Mouse (Mus musculus) right cerebral cortex, postnatal 14 days (tissue): ENCODE results near the gene Rnf224.
A peak's percentile ranks its signal among the peaks of the same experiment; 100 is the strongest.
"Not testable (repeated sequence)": the region's sequence is repeated elsewhere in the genome, so short reads cannot be mapped to it uniquely, and the experiment has no call there.

Experiments used
- DNase-seq: peaks from one replicate; pipeline ENCODE4 v3.0.0; 2022

Rnf224 gene

DNA sequence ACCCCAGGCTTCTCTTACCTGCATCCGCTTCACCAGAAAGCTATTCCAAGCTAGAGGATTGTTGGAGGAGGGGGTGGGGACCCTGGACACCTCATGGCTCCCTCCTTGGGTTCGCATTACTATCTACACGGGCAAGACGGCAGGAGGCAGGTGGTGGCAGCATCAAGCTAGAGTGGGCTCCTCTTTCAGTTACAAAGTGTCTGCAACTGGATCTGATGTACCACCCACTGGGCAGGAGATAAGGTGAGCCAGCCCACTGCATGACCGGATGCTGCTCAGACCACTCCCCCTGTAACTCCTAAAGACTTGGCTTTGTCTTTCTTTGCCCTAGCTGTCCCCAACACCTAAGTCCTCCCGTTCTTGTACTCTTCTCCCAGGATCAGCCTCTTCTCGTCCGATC, at the start of gene Rnf224:
Gene Rnf224, minus strand, starts transcription at position 174 of the 400 bp plus-strand sequence.
- no peak for DNase-seq

DNA sequence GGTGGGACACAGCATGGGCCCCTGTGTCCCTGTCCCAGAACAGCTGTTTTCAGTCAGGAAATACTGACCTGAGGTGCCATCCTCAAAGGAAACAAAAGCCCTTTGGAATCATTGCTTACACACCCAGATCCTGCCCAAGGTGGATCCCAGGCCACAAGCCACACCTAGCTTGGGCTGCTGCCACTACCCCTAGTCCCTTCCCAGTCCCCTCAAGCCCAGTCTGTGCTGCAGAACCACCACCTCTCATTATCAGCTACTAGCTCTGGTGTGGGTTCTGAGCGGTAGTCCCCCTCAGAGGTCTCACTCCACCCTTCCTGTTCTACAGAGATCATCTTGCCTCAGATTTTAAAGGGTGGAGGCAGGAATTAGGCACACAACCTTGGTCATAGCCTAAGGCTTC, 49.7 kb upstream of the Rnf224 start:
- DNase-seq: no peak

DNA sequence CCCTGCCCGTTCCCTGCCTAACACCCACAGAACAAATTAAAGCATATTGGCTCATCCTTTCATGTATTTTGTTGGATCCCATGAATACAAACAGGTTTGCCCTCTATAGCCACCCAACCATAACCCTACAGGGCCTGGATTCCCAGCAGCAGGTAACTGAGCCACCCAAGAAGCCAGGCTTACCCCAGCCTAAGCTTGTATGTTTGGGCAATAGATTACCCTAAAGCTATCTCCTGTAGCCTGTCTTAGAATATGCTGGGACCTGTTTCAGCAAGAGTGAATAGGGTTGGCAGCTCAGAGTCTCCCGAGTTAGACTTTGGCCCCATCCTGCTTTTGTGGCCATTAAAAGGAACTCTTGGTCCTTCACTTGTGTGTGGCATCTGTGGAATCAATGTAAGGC, 49.0 kb upstream of the Rnf224 start:
- no peak for DNase-seq

DNA sequence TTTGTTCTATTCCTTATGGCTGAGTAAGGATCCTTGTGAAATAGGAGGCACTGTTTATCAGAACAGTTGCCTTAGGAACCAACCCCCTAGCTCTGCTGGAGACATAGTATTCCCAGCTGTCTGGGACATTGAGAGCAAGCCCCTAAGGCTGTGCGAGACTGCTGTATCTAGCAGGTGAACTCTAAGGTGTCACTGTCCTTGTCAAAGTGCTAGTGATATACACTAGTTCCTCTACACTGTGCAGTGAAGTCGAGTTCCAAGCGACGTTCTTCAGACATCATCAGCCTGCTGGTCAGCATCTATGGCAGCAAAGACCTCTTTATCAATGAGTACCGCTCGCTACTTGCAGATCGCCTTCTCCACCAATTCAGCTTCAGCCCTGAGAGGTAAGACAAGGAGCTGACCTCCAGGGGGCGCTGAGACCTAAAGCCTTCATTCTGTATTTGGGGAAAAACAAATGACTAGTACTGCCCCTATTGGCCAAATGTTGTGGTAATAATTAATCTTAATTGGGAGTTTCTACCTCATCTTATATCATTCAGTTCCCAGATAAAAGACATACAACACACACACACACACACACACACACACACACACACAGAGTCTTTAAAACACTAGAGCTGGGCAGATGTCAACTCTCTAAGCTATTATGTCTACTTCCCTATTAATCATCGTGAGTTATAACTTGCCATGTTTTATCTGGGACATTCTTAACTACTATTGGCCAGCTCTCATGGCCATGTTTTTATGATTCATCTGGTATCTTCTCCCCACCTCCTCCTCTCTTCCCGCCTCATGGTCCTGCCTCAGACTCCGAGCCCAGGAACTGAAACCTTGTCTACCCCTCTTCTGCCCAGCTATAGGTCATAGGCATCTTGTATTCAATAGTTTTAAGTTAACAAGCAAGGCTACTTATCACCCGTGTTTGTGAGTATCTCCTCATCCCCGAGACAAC, 42.6 kb upstream of the Rnf224 start:
- DNase-seq: peak; percentile 87

DNA sequence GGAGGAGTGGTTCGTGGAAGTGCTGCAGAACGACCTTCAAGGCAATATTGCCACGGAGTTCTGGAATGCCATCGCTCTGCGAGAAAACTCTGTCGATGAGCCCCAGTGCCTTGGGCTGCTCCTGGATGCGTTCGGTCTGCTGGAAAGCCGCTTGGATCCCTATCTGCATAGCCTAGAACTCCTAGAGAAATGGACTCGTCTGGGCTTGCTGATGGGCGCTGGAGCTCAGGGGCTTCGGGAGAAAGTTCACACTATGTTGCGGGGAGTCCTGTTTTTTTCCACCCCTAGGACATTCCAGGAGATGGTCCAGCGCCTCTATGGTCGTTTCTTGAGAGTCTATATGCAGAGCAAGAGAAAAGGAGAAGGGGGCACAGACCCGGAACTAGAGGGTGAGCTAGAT, 36.4 kb upstream of the Rnf224 start:
- DNase-seq: no peak

DNA sequence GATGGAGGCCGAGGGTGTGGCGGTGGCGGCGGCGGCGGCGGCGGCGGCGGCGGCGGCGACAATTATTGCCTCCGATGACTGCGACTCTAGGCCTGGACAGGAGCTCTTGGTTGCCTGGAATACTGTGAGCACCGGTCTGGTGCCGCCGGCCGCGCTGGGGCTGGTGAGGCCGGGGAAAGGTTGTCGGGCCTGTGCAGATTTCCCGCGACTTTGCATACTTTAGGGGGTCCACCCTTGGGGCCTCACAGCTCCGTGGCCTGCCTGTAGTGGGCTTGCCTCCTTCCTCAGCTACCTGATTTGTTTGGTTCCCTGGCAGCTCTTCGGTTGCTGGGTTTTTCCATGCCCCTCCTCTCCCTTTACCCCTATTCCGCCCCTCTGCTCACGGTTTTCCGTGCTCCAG, 35.9 kb upstream of the Rnf224 start:
- DNase-seq: no peak

DNA sequence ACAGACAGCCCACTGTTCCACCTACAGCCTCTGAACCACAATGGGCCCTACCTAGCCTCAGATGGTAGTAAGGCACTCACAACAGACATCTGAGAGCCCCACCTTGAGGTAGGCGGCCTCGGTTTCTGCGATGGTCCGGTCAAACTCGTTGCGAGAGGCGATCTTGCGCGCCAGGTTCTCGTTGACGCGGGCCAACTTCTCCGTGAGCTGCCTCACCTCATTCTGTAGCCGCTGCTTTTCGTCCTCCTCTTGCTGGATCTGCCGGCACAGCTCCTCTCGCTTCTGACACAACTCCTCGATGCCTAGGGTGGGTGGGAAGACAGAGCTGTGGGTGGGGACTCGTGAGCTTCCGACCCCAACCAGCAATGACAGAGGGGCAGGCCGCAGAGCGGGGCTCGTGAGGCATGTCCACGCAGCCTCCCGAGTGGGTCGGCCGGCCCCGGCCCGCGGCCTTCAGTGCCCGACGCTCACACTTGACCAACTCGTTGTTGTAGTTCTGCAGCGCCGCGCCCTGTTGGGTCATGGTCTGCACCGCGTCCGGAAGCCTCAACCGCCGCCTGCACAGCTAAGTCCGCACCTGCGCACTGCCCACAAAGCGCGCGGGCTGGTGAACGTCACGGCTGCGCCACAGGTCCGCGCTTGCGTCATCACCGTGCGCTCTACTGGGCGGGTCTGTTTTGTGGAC, 35.4 kb upstream of the Rnf224 start, which contains the start of the genes Ssna1 and Anapc2:
Gene Ssna1, minus strand, starts transcription at position 612 of the 685 bp plus-strand sequence.
Gene Anapc2, plus strand, starts transcription at position 652 of the 685 bp plus-strand sequence.
- DNase-seq: peak; percentile 97

DNA sequence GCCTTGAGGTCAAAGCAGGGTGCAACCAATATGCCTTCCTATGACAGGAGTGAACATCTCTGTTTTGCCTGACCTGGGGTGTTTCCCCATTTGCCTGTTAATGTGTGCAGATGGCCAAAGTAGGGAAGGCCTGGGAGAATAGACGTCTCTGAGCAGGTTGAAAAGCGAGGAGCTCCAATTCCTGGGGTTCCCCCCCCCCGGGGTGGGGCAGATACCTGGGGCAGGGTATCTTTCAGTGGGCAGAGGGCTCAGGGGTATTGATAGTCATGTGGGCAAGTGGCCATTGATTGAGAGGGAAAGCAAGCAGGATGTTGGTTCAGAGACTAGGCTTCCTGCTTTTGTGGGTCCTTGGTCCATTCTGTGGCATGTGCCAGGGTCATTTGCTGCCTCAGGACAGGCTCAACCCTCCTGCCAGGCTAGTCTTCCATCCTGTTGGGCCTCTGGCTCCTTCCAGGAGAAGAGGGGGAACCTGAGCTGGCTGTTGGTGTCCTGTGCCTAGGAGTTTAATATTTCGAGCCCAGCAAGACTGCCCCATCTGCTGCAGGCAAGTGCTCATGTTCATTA, 31.2 kb upstream of the Rnf224 start:
- no peak for DNase-seq

DNA sequence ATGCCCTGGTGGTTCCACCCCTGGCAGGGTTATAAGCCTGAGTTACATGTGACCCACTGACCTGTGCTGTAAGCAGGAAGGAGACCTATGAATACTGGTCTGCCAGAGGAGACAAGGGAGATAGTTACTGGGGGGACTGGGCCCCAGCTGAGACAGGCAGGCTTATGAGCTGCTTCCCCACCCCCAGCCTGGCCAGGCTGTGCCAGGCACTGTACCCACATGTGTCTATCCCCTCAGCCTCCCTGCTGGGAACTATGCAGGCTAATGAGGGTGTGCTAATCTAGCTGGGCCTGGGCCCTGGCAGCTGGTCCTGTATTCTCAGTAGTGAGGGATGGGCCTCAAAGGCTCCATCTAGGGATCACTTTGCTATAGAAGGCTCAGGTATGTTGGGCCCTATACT, 30.7 kb upstream of the Rnf224 start:
- no peak for DNase-seq

DNA sequence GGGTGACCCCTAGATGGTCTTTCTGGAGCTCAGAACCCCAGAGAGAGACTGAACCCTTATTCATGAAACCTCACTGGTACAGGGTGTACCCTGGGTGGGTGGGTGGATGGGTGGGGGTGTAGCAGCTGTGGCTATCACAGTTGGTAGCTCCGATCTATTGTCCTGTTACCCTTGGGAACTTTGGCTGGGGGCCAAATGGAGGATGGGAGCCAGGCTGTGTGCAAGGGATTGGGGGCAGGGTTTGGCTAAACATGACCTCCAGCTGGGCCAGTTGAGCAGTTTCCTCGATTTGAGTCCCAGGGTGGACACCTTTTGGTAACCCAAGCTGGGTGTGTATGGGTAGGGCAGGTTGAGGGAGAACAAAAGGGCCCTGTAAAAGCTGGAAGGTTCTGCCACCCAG, 30.1 kb upstream of the Rnf224 start:
- DNase-seq: no peak

DNA sequence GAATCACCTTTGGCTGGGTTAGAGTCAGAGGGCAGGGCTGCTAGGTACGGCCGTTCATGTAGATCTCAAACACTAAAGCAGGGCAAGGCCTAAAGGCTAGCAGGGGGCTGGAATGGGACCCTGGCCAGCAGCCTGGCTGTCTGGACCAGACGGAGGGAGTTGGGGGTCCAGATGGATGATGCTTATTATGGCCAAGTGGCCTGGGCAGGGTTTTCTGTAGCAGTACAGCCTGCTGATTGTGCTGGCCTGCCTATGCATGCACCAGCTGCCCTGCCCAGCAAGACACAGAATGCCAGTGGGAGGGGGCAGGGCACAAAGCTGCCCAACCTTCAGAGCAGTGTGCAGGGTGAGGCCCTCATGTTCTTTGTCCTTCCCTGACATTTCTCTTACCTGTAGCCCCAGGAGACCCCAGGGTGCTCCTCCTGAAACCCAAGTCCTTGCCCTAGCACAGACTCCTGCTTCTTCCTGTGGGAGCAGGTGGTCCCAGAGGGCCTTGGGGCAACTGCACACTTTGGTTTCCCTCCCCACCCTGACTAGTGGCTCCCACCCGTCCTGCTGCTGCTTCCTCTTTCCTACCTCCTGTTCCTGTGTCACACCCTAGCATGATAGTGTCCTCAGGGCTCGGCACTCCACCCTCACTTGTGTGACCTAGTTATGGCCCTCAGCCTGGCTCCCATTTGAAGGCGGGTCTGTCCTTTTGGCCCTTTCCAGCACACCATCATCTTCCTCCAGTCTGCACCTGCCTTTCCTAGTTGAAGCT, 29.5 kb upstream of the Rnf224 start:
- no peak for DNase-seq

DNA sequence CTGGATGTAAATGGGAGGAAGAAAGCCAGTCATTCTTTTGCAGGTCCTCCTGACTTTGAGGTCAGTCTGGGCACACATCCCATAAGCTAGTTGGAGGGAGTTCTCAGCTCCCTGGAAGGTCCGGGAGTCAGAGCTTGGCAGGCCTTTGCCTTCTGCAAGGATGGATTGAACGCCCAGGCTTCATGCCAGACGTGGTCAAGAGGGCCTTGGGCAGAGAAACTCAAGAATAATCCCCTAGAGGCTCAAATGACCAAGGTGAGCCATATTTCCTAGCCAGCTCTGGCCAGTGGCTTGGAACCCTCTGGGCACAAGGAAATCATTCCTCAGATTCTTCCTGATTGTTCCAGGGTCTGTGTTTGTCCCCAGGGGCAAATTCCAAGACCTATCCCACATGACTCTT, 28.3 kb upstream of the Rnf224 start:
- no peak for DNase-seq

DNA sequence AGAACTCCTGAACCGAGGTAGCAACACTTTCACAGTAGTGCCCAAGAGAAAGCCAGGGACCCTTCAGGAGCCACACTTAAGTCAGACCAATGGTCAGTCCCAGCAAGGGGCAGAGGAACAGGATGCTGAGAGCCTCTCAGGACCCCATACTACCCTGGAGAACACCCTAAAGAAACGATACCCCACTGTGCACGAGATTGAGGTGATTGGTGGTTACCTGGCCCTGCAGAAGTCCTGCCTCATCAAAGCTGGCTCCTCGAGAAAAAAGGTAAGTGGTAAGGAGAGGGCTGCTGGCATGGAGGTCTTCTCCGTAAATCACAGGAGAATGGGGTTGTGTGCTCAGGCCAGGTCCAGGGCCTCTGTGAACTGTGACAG, 27.7 kb upstream of the Rnf224 start:
- DNase-seq: no peak

DNA sequence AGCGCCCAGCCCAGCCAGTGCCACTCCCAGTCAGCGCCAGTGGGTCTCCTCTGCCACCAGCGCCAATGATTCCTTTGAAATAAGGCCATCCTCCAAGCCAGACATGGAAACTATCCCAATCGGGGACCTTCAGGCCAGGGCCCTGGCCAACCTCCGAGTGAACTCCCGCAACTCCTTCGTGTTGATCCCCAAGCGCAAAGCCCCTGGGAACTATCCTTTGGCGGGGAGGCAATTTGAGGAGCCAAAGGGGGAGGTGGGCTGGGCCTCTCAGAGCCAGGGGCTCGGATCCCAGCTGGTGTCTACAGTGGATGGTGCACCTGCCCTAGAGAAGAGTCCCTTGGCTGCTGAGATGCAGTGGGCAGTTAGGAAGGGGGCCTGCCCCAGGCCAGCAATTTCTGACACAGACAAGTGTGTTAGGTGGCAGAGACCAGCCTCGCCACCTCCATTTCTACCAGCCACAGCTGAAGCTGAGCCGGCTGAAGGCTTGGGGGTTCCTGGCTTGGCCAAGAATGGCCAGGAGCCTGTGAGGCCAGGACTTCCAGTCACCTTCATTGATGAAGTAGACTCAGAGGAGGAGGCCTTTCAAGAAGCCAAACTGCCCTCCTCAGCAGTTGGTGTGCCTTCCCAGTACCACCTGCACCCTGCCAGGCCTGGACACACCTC, 27.2 kb upstream of the Rnf224 start:
- no peak for DNase-seq

DNA sequence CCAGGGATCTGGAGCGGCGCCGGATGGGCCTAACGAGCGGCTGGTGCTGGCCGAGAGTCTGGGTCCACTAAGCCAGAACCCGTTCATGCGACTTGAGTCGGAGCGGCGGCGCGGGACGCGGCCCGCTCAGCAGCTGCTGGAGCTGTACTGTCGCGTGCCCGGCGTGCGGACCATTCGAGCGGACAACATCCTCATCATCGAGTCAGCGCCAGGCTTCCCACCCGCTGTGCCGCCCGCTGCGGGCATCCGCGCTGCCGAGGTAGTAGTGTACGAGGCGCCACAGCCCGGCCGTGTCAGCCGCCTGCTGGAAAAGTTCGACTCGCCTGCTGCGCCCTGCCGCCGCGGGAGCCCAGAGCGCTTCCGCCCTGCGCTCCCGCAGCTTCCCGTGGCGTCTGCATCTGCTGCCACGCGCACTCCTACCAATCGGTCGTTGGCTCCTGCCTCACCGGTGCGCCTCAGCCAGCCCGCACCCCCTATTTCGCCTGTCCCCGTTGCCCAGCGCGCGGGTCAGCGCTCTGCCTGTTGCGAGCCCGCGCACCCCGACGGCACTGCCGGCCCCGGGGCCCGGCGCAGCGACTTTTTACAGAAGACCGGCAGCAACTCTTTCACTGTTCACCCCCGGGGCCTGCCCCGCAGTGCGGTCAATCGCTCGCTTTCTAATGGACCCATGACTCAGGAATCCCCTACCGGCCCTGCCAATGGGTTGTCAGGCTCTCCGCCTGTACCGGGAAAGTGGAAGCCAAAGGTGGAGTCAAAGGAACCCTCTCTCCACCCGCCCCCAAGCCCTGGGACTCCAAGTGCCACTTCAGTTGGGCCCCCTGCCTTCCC, 26.4 kb upstream of the Rnf224 start:
- DNase-seq: peak; percentile 54

DNA sequence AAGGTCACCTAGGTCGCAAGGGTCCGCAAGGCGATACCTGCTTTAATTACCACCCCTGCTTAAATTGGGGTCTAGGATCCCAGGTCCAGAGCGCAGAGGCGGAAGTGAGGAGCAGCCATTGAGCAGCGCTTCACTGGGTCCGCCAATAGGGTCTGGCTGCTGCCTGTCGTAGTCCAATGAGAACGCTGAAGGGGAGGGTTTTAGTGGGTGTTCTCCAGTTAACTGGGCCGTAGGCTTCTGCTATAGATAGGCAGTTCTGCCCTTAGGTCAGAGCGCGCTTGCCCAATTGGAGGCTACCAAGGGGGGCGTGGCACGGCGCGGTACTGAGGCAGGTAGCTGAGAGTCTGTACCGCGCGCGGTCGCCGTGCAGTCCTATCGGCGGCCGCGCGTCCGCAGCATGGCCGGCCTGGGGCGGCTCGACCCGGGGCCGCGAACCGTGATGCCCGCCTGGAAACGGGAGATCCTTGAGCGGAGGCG, 25.7 kb upstream of the Rnf224 start, which contains the start of gene Tprn:
Gene Tprn, plus strand, starts transcription at position 328 of the 477 bp plus-strand sequence.
- DNase-seq: peak; percentile 90

DNA sequence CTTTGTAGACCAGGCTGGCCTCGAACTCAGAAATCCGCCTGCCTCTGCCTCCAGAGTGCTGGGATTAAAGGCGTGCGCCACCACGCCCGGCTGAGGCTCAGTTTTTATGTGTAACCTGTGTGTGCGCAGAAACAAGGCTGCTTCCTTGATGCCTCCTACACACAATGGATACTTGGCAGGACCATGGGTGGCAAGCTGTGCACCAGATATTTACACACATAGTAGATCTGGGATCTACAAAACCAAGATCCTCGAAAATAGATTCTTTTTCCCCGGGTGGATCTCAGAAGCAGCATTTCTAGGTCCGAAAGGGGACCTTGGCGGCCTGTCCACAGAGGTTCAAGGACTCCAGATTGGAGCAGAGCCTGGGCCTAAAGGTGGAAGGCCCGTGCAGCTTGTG, 25.3 kb upstream of the Rnf224 start:
- no peak for DNase-seq

DNA sequence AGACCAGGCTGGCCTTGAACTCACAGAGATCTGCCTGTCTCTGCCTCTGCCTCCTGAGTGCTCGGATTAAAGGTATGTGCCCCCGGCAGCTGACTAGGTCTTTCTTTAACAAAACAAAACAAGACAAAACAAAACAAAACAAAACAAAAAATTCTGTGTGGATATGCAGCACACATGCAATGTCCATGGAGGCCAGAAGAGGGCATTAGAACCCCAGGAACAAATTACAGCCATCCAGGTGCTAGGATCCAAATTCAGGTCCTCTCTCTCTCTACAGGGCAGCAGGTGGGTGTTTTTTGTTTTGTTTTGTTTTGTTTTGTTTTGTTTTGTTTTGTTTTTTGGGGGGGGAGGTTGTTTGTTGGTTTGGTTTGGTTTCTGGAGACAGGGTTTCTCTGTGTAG, 22.3 kb upstream of the Rnf224 start:
- no peak for DNase-seq

DNA sequence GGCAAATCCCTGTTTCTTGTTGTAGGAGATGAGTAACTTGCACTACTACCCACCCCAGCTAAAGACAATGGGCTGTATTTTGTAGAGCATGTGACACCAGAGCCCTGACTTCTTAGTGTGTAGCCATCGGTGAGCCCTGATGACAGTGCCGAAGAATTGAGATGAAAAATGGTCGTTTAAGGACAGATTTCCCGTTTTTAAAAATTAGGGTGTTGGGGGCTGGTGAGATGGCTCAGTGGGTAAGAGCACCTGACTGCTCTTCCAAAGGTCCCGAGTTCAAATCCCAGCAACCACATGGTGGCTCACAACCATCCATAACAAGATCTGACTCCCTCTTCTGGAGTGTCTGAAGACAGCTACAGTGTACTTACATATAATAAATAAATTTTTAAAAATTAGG, 20.7 kb upstream of the Rnf224 start:
- not testable (repeated sequence) for DNase-seq

DNA sequence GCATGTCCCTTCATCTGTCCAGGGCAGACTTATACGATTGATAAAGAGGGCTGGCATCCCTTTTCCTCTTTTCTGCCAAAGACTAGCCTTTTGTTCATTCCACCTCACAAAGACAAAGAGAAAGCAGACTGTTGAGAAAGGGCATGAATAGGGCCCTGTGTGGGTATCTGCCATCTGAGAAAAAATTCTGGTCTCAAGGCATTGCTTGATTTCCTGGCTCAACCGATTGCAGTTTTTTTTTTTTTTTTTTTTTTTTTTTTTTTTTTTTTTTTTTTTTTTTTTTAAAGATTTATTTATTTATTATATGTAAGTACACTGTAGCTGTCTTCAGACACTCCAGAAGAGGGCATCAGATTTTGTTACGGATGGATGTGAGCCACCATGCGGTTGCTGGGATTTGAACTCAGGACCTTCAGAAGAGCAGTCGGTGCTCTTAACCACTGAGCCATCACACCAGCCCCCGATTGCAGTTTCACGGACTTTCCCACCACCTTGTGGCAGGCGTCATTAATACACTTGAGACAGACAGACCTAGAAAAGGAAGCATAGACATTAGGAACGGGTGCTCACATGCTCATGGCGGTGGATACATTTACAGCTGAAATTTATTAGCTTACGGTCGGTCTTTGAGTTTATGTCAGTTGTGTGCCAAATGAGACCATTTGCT, 20.0 kb upstream of the Rnf224 start:
- DNase-seq: not testable (repeated sequence)
